Mouse (Mus musculus) spleen, adult 2 months (tissue): ENCODE results near the gene Cdca8.

Experiments used
- CTCF ChIP-seq: fragments of 200-500 bp; IDR thresholded peaks from 2 replicates; pipeline ENCODE4 v1.5.1; 2011; ENCODE audit warnings: mild to moderate bottlenecking, inconsistent platforms; ENCODE audit not compliant: insufficient read depth, insufficient read length, insufficient replicate concordance; ENCODE audit errors: extremely low read depth
- POLR2A ChIP-seq: fragments of 200-500 bp; IDR thresholded peaks from 2 replicates; pipeline ENCODE4 v1.6.1; 2011; ENCODE audit warnings: low read depth, low read length, inconsistent platforms

DNA sequence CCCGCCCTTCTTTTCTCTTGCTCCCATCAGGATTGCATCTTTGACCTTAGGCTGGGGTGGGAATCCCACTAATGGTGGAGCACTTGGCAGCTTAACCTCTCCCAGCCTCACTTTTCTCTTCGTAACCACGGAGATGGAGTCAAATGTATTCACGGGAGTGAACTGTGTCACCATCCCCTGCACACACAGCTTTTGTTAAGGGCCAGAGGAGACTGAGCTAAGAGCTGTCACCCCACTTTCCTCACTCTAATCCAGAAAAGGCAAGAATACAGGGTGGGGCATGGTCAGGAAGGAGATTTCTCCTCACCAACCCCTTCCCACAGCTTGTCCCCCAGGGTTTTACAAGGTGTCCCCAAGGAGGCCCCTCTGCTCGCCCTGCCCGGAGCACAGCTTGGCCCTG lies 45.3 kb downstream of the Cdca8 start:
- TF ChIP-seq CTCF = no peak
- TF ChIP-seq POLR2A = no peak
